Mouse (Mus musculus): Measurements from ENCODE around the gene Gm28041.
A peak's percentile ranks its signal among the peaks of the same experiment; 100 is the strongest.

- TF ChIP-seq CTCF (conservative IDR thresholded peaks at IDR 0.05; ENCODE audit: low read length) (peak; percentile 24), POU5F1 (IDR thresholded peaks at IDR 0.05; ENCODE audit: borderline replicate concordance, low read length) (no peak), NANOG (IDR thresholded peaks at IDR 0.05; ENCODE audit: borderline replicate concordance, low read length) (no peak)
Measured at GRCm38 (mm10) chr13:67416811-67417210, 41.3 kb upstream of the Gm28041 start.
